Mouse (Mus musculus): ENCODE measurements around the gene Hcn2. TPM values are rescaled to one million over a fixed set of nuclear protein-coding genes. Genes with fewer than 3 reads are reported as not detected.

The Hcn2 gene
- 0.14 TPM in 1 of 2 replicates, not detected in the other for polyA plus RNA-seq (2014; fragmentation: Nextera tagmentation; extraction: Ambion mirVana)

- no peak for TF ChIP-seq CTCF (IDR thresholded peaks at IDR 0.05; ENCODE audit: low read depth)
- DNase-seq (no peak), ATAC-seq (ENCODE audit: insufficient read depth) (peak; percentile 16; the same call in 1 of the 2 replicates)
- no peak within 1 kb of the TSS; the same call in 1 of the 2 replicates for H3K9ac ChIP-seq
- peak within 1 kb of the TSS; percentile 55 for H3K4me3 ChIP-seq (ENCODE audit: low read depth, low read length)
- no peak within 1 kb of the TSS for H3K27ac ChIP-seq (ENCODE audit: low read depth)
- 1% methylated on average over 54 of the region's 91 CpGs for WGBS
- no peaks in the 10 kb centered on the region for H3K9me3 ChIP-seq (ENCODE audit: low read depth, low read length)
- H3K36me3 ChIP-seq (ENCODE audit: insufficient read depth), result peaks cover 9% of the 10 kb centered on the region
- H3K4me2 ChIP-seq, result peak within 1 kb of the TSS; percentile 96
- H3K27me3 ChIP-seq (ENCODE audit: insufficient read depth, low read length), result peaks cover 41% of the 10 kb centered on the region
- H3K4me1 ChIP-seq (ENCODE audit: insufficient read depth), result 0 out of 2 replicates have a peak, but pooled peaks cover 4% of the 10 kb centered on the region
These were observed at the start of gene Hcn2 for GRCm38 (mm10) chr10:79716254-79716987. TSS of gene Hcn2 (plus strand) at chr10:79716634.

DNA sequence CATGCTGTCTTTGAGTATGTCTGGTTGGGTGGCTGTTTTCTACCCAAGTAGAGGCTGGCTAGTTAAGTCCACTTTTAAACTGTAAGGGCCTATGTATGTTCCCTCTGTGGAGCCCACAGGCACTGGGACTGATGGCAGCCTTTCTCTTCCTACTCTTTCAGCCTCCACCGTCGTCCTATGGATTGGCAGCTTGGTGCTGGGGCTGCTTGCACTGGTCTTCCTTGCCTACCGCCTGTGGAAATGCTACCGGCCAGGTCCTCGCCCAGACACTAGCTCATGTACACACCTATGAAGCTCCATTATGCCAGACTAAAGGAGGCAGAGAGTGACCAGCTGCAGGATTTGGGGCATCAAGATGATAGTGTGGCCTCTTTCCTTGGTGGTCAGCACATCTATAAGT is 48.4 kb upstream of the Hcn2 start:
- no peak for ATAC-seq (ENCODE audit: insufficient read depth)
- Histone ChIP-seq H3K4me2 (no peak overlapping the region), H3K4me3 (ENCODE audit: low read depth, low read length) (no peak overlapping the region), H3K27ac (ENCODE audit: low read depth) (no peak overlapping the region), H3K9ac (no peak overlapping the region), H3K4me1 (ENCODE audit: insufficient read depth) (peaks cover 9% of the 10 kb centered on the region), H3K9me3 (ENCODE audit: low read depth, low read length) (no peaks in the 10 kb centered on the region), H3K36me3 (ENCODE audit: insufficient read depth) (no peaks in the 10 kb centered on the region), H3K27me3 (ENCODE audit: insufficient read depth, low read length) (no peaks in the 10 kb centered on the region)
- TF ChIP-seq CTCF (IDR thresholded peaks at IDR 0.05; ENCODE audit: low read depth), result no peak
- 71% methylated on average over 5 of the region's 5 CpGs for WGBS
- no peak for DNase-seq

- WGBS, result under 1% methylated on average over 45 of the region's 45 CpGs
- peak; percentile 95 for DNase-seq
- Histone ChIP-seq H3K4me3 (ENCODE audit: low read depth, low read length) (peak within 1 kb of the TSS; percentile 97), H3K36me3 (ENCODE audit: insufficient read depth) (no peaks in the 10 kb centered on the region), H3K9ac (peak within 1 kb of the TSS; percentile 78), H3K4me1 (ENCODE audit: insufficient read depth) (peaks cover 9% of the 10 kb centered on the region), H3K9me3 (ENCODE audit: low read depth, low read length) (no peaks in the 10 kb centered on the region), H3K27me3 (ENCODE audit: insufficient read depth, low read length) (no peaks in the 10 kb centered on the region), H3K27ac (ENCODE audit: low read depth) (peak within 1 kb of the TSS; percentile 93), H3K4me2 (peak within 1 kb of the TSS; percentile 96)
- peak; percentile 82 for ATAC-seq (ENCODE audit: insufficient read depth)
- TF ChIP-seq CTCF (IDR thresholded peaks at IDR 0.05; ENCODE audit: low read depth), result peak; percentile 88
These were observed 47.5 kb upstream of the Hcn2 start, which contains the start of gene Tpgs1 for GRCm38 (mm10) chr10:79668771-79669575. TSS of gene Tpgs1 (plus strand) at chr10:79669369.

DNA sequence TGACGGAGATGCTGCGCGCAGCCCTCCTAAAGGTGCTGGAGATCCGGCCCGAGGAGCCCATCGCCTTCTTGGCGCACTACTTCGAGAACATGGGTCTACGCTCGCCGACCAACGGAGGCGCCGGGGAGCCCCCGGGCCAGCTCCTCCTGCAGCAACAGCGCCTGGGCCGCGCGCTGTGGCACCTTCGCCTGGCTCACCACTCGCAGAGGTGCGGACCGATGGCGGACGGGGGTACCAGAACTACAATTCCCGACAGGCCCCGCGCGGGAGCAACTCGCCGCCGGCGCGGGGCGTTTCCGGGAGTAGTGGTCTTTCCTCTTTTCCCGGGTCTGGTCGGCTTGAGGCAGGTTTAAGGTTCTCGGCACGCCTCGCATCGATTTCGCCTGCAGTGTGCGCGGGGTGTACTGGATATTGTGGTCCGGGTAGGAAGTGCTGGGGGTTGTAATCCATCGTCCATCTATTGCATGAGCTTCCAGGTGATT is 46.8 kb upstream of the Hcn2 start:
- ATAC-seq (ENCODE audit: insufficient read depth), result peak; percentile 62
- H3K36me3 ChIP-seq (ENCODE audit: insufficient read depth), result no peaks in the 10 kb centered on the region
- H3K27me3 ChIP-seq (ENCODE audit: insufficient read depth, low read length), result no peaks in the 10 kb centered on the region
- DNase-seq, result peak; percentile 87
- H3K4me2 ChIP-seq, result peak overlapping the region; percentile 96
- peak overlapping the region; percentile 97 for H3K4me3 ChIP-seq (ENCODE audit: low read depth, low read length)
- under 1% methylated on average over 47 of the region's 47 CpGs for whole genome bisulfite sequencing
- peaks cover 9% of the 10 kb centered on the region for H3K4me1 ChIP-seq (ENCODE audit: insufficient read depth)
- TF ChIP-seq CTCF (IDR thresholded peaks at IDR 0.05; ENCODE audit: low read depth), result no peak
- peak overlapping the region; percentile 93 for H3K27ac ChIP-seq (ENCODE audit: low read depth)
- no peaks in the 10 kb centered on the region for H3K9me3 ChIP-seq (ENCODE audit: low read depth, low read length)
- H3K9ac ChIP-seq, result peak overlapping the region; percentile 78

DNA sequence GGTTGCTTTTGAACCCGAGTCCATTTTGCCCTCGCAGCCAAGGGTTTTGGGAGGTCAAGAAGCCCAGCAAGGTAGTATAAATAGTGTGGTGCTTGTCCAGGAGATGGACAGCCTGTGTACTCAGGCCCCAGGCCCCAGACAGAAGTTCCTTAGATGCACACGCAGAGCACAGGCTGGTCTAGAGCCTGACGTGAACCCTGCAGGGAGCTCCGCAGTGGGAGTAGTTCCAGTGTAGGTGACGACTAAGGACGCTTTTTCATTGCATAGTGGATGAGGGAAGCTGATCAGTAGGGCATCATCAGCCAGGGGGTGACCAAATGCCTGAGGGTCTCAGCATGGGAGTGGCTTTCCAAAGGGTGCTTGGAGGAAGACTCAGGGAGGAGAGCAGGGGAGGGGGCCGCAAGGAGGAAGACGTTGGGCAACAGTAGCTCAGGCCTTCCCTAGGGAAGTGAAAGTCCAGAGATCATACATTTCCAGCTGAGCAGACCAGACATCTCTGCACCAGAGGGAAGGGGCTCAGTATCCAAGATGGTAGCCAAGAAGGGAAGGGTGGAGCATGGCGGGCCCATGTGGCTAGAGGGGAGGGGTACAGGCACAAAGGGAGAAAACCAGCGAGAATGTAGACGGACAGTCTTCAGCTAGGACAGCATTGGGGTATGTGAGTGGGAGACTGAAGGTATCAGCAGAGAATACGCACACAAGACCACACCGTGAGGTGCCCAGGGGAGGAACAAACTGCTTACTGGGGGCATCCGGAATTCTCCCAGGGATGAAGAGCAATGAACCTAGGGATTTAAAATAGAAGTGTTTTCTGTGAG is 46.2 kb upstream of the Hcn2 start:
- peaks cover 9% of the 10 kb centered on the region for H3K4me1 ChIP-seq (ENCODE audit: insufficient read depth)
- peak overlapping the region; percentile 78 for H3K9ac ChIP-seq
- no peaks in the 10 kb centered on the region for H3K36me3 ChIP-seq (ENCODE audit: insufficient read depth)
- no peak for TF ChIP-seq CTCF (IDR thresholded peaks at IDR 0.05; ENCODE audit: low read depth)
- peak overlapping the region; percentile 93; the same call in 1 of the 2 replicates for H3K27ac ChIP-seq (ENCODE audit: low read depth)
- WGBS, result 33% methylated on average over 15 of the region's 15 CpGs
- H3K9me3 ChIP-seq (ENCODE audit: low read depth, low read length), result no peaks in the 10 kb centered on the region
- DNase-seq (no peak), ATAC-seq (ENCODE audit: insufficient read depth) (peak; percentile 28; the same call in 1 of the 2 replicates)
- no peaks in the 10 kb centered on the region for H3K27me3 ChIP-seq (ENCODE audit: insufficient read depth, low read length)
- peak overlapping the region; percentile 97 for H3K4me3 ChIP-seq (ENCODE audit: low read depth, low read length)
- H3K4me2 ChIP-seq, result peak overlapping the region; percentile 96

- Histone ChIP-seq H3K4me1 (ENCODE audit: insufficient read depth) (peaks cover 9% of the 10 kb centered on the region), H3K27me3 (ENCODE audit: insufficient read depth, low read length) (no peaks in the 10 kb centered on the region), H3K9me3 (ENCODE audit: low read depth, low read length) (no peaks in the 10 kb centered on the region), H3K4me2 (no peak overlapping the region), H3K36me3 (ENCODE audit: insufficient read depth) (no peaks in the 10 kb centered on the region), H3K4me3 (ENCODE audit: low read depth, low read length) (no peak overlapping the region), H3K27ac (ENCODE audit: low read depth) (no peak overlapping the region), H3K9ac (no peak overlapping the region)
- TF ChIP-seq CTCF (IDR thresholded peaks at IDR 0.05; ENCODE audit: low read depth), result no peak
- 61% methylated on average over 6 of the region's 6 CpGs for WGBS
- ATAC-seq (ENCODE audit: insufficient read depth), result no peak
- DNase-seq, result no peak
These were observed 44.9 kb upstream of the Hcn2 start for GRCm38 (mm10) chr10:79671396-79672087.
